In genomic region chrX:152002865-152003264, GRCm38 (mm10) we compare ENCODE assay signal across 9 mouse cellular contexts. TPM values are rescaled to one million over a fixed set of nuclear protein-coding genes. Genes with fewer than 3 reads are reported as not detected.
A peak's percentile ranks its signal among the peaks of the same experiment; 100 is the strongest.
DNase-seq lines count a peak whose midpoint lies in the region; ATAC-seq and TF ChIP-seq lines count a peak whose summit lies in the region.
"Had no signal": no experiment of that assay in that cellular context is flagged by ENCODE, and none has a peak within 500 bp of the region (broad histone marks: within the 10 kb centered on the region; RNA-seq: fewer than 3 reads in every experiment).

No protein-coding gene starts in this region.

- H3K9me3 ChIP-seq in heart, postnatal 0 days (replicated peaks; ENCODE audit: control insufficient read depth, low read length): no peaks in the 10 kb centered on the region
- H3K9me3 ChIP-seq in hindbrain, embryonic 16.5 days (ENCODE audit: control insufficient read depth, low read length): no peaks in the 10 kb centered on the region
- no peaks in the 10 kb centered on the region for H3K9me3 ChIP-seq in midbrain, embryonic 13.5 days

- TF ChIP-seq EP300 in heart, postnatal 0 days (IDR thresholded peaks at IDR 0.05; ENCODE audit: low read depth): no peak

- TF ChIP-seq CTCF in heart, postnatal 0 days (IDR thresholded peaks at IDR 0.05; ENCODE audit: low read depth): no peak

- no peak overlapping the region for H3K27ac ChIP-seq in heart, postnatal 0 days (ENCODE audit: low read depth)
- H3K27ac ChIP-seq in hindbrain, embryonic 16.5 days (ENCODE audit: low read depth, low read length): no peak overlapping the region
- H3K27ac ChIP-seq in midbrain, embryonic 13.5 days: no peak overlapping the region

- ATAC-seq in heart, postnatal 0 days (ENCODE audit: insufficient read depth, low read depth): no peak
- ATAC-seq in hindbrain, embryonic 16.5 days: no peak
- no peak for ATAC-seq in midbrain, embryonic 13.5 days
- ATAC-seq: Patski had no signal

- no peak for DNase-seq in heart, postnatal 0 days (ENCODE audit: low spot score)
- no peak for DNase-seq in heart, adult 11 months
- peak; percentile 6 for DNase-seq in c-Kit-positive CD71-positive TER-119-positive erythroid progenitor cells, embryonic 14.5 days (ENCODE audit: low spot score)
- DNase-seq in embryo, embryonic 10 days (ENCODE audit: low spot score): no peak
- DNase-seq in embryo, embryonic 9.5 days (ENCODE audit: extremely low spot score): no peak
- DNase-seq in right cerebral cortex, adult 18-20 months: no peak

- peak overlapping the region; percentile 81 for H3K4me2 ChIP-seq in heart, postnatal 0 days (ENCODE audit: low read depth, low read length)
- peak overlapping the region; percentile 59 for H3K4me2 ChIP-seq in hindbrain, embryonic 16.5 days (ENCODE audit: low read length)
- H3K4me2 ChIP-seq in midbrain, embryonic 13.5 days (replicated peaks): peak overlapping the region; percentile 69

- H3K4me1 ChIP-seq in heart, postnatal 0 days (ENCODE audit: control insufficient read depth, insufficient read depth): no peaks in the 10 kb centered on the region
- 0 out of 2 replicates have a peak, but pooled peaks cover 2% of the 10 kb centered on the region for H3K4me1 ChIP-seq in hindbrain, embryonic 16.5 days (ENCODE audit: control insufficient read depth, insufficient read depth, low read depth, low read length)
- H3K4me1 ChIP-seq in midbrain, embryonic 13.5 days (replicated peaks): no peaks in the 10 kb centered on the region

- no peaks in the 10 kb centered on the region for H3K36me3 ChIP-seq in heart, postnatal 0 days (replicated peaks; ENCODE audit: control insufficient read depth, insufficient read depth, low read length)
- no peaks in the 10 kb centered on the region for H3K36me3 ChIP-seq in hindbrain, embryonic 16.5 days (ENCODE audit: control insufficient read depth, insufficient read depth, low read length)
- H3K36me3 ChIP-seq in midbrain, embryonic 13.5 days: peaks cover 10% of the 10 kb centered on the region; the same call in 1 of the 2 replicates

- WGBS in heart, postnatal 0 days: 46% methylated on average over 2 of the region's 2 CpGs
- WGBS in hindbrain, embryonic 16.5 days: 91% methylated on average over 2 of the region's 2 CpGs
- 85% methylated on average over 2 of the region's 2 CpGs for WGBS in midbrain, embryonic 13.5 days

- no peak overlapping the region for H3K9ac ChIP-seq in heart, postnatal 0 days (replicated peaks; ENCODE audit: low read depth, low read length)
- H3K9ac ChIP-seq in hindbrain, embryonic 16.5 days (ENCODE audit: low read depth, low read length): no peak overlapping the region
- no peak overlapping the region for H3K9ac ChIP-seq in midbrain, embryonic 13.5 days (replicated peaks)

- no peak overlapping the region for H3K4me3 ChIP-seq in heart, postnatal 0 days (ENCODE audit: low read depth, low read length)
- H3K4me3 ChIP-seq in hindbrain, embryonic 16.5 days (ENCODE audit: low read length): no peak overlapping the region; the same call in 1 of the 2 replicates
- H3K4me3 ChIP-seq in midbrain, embryonic 13.5 days (replicated peaks): no peak overlapping the region

- H3K27me3 ChIP-seq in heart, postnatal 0 days (ENCODE audit: control insufficient read depth, insufficient read depth, low read length): peaks cover 5% of the 10 kb centered on the region; the same call in 1 of the 2 replicates
- H3K27me3 ChIP-seq in hindbrain, embryonic 16.5 days (replicated peaks; ENCODE audit: control insufficient read depth, insufficient read depth, low read length): peaks cover 7% of the 10 kb centered on the region
- peaks cover 87% of the 10 kb centered on the region for H3K27me3 ChIP-seq in midbrain, embryonic 13.5 days

RNA-seq across cellular contexts. Expression of gene Hsd17b10, which starts 1.2 kb away (rescaled TPM):
- 188 and 209 TPM in 2 replicates for total RNA-seq in heart, postnatal 0 days (2014; rRNA removed; ENCODE audit: low replicate concordance)
- 258 and 264 TPM in 2 replicates for polyA plus RNA-seq in heart, postnatal 0 days (2015; fragmentation: Nextera tagmentation; extraction: Ambion mirVana)
- 122 and 137 TPM in 2 replicates for polyA plus RNA-seq in hindbrain, embryonic 16.5 days (2015; fragmentation: Nextera tagmentation; extraction: Ambion mirVana)
- 119 and 128 TPM in 2 replicates for polyA plus RNA-seq in midbrain, embryonic 13.5 days (2015; fragmentation: Nextera tagmentation; extraction: Ambion mirVana)

RNA-seq across cellular contexts. Expression of gene Ribc1, which starts 13.2 kb away (rescaled TPM):
- total RNA-seq in heart, postnatal 0 days (2014; rRNA removed; ENCODE audit: low replicate concordance): 0.35 and 2.3 TPM in 2 replicates
- polyA plus RNA-seq in heart, postnatal 0 days (2015; fragmentation: Nextera tagmentation; extraction: Ambion mirVana): 1.4 and 1.5 TPM in 2 replicates
- polyA plus RNA-seq in hindbrain, embryonic 16.5 days (2015; fragmentation: Nextera tagmentation; extraction: Ambion mirVana): 1.9 TPM in 2 replicates
- 4.0 TPM in 2 replicates for polyA plus RNA-seq in midbrain, embryonic 13.5 days (2015; fragmentation: Nextera tagmentation; extraction: Ambion mirVana)

RNA-seq across cellular contexts. Expression of gene Smc1a, which starts 13.4 kb away (rescaled TPM):
- total RNA-seq in heart, postnatal 0 days (2014; rRNA removed; ENCODE audit: low replicate concordance): 8.8 and 21.2 TPM in 2 replicates
- 31.8 and 31.9 TPM in 2 replicates for polyA plus RNA-seq in heart, postnatal 0 days (2015; fragmentation: Nextera tagmentation; extraction: Ambion mirVana)
- 68.4 and 74.2 TPM in 2 replicates for polyA plus RNA-seq in hindbrain, embryonic 16.5 days (2015; fragmentation: Nextera tagmentation; extraction: Ambion mirVana)
- 90.2 and 103 TPM in 2 replicates for polyA plus RNA-seq in midbrain, embryonic 13.5 days (2015; fragmentation: Nextera tagmentation; extraction: Ambion mirVana)
